Mouse (Mus musculus): ENCODE measurements around the gene Rilpl1. TPM values are rescaled to one million over a fixed set of nuclear protein-coding genes. Genes with fewer than 3 reads are reported as not detected.
"Not testable (repeated sequence)": the region's sequence is repeated elsewhere in the genome, so short reads cannot be mapped to it uniquely, and the experiment has no call there.

Rilpl1 gene
- polyA plus RNA-seq, 1 experiment = 2.4 TPM

DNA sequence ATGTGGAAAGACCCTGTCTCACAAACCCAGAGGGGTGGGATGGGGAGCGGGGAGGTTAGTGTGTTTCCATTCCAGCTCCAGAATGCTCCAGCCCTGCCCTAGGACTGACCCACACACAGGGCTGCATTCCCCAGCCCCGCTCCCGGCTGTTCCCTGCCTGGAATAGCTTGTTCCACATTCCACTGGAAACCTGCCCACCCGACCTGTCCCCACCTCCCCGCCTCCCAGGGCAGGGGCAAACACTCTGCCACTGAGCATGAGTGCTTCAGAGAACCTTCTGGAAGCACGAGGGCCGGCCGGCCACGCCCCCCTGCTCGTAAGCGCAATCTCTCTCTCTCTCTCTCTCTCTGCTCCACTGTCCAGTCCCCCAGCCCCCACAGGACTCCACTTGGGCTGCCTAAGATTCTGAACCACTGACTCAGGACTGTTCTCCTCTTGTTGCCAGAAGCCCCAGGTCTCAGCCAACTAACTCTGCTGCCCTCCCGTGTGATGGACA is 21.4 kb downstream of the Rilpl1 start:
- Histone ChIP-seq H3K27ac (ENCODE audit: insufficient read depth, low read depth, low read length) (no peak overlapping the region), H3K4me1 (ENCODE audit: control insufficient read depth, insufficient read depth, low read length) (peaks cover 12% of the 10 kb centered on the region), H3K4me3 (ENCODE audit: insufficient read depth, low read length) (no peak overlapping the region)
- no peak for TF ChIP-seq POLR2A (IDR thresholded peaks at IDR 0.05; ENCODE audit: borderline replicate concordance, low read depth, low read length)
- TF ChIP-seq CTCF (IDR thresholded peaks at IDR 0.05; ENCODE audit: low read depth, low read length) = no peak

DNA sequence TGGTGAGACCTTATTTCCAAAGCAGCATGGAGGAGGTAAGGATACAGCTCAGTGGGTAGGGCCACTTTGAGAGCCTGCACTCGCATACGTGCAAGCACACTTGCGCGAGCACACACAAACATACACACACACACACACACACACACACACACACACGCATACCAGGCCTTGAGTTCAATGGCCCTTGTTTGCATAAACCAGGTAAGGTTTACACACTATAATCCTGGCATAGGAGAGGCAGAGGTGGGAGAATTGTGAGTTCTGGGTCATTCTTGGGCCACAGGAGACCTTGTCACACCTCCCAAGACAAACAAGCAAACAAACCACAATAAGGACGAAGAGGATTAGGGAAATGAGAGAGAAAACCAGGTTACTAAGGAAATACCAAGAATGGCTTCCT is 22.0 kb downstream of the Rilpl1 start:
- H3K4me1 ChIP-seq (ENCODE audit: control insufficient read depth, insufficient read depth, low read length) = peaks cover 12% of the 10 kb centered on the region
- TF ChIP-seq POLR2A (IDR thresholded peaks at IDR 0.05; ENCODE audit: borderline replicate concordance, low read depth, low read length) = no peak
- TF ChIP-seq CTCF (IDR thresholded peaks at IDR 0.05; ENCODE audit: low read depth, low read length) = no peak
- no peak overlapping the region for H3K27ac ChIP-seq (ENCODE audit: insufficient read depth, low read depth, low read length)
- no peak overlapping the region for H3K4me3 ChIP-seq (ENCODE audit: insufficient read depth, low read length)

DNA sequence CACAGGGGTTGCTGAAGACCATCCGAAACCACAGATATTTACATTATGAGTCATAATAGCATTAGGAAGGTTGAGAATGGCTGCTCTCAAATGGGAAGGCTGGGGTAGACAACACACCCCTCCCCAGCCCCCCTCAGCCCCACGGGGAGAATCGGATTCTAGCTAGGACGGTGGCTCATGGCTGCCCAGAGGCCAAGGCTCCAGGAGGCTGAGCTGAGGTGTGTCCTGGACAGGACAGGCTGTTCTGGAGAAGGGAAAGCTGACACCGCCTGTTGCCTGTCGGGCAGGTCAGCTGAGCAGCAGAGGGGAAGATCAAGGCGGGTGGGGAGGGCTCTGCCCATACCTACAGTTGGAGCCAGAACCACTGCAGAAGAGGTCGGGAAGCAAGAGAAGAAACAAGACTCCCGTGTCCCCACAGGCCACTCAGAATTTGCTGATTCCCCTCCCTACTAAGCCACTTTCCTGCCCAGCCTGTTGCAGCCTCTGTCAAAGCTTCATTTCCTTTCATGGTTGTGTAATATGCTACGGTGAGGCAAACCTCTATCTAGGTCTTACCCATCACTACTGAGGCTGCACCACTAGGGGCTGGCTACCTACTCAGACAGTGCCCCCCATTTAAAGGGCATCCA is 24.3 kb downstream of the Rilpl1 start:
- Histone ChIP-seq H3K4me1 (ENCODE audit: control insufficient read depth, insufficient read depth, low read length) (peaks cover 12% of the 10 kb centered on the region), H3K4me3 (ENCODE audit: insufficient read depth, low read length) (no peak overlapping the region), H3K27ac (ENCODE audit: insufficient read depth, low read depth, low read length) (no peak overlapping the region)
- no peak for TF ChIP-seq CTCF (IDR thresholded peaks at IDR 0.05; ENCODE audit: low read depth, low read length)
- no peak for TF ChIP-seq POLR2A (IDR thresholded peaks at IDR 0.05; ENCODE audit: borderline replicate concordance, low read depth, low read length)

DNA sequence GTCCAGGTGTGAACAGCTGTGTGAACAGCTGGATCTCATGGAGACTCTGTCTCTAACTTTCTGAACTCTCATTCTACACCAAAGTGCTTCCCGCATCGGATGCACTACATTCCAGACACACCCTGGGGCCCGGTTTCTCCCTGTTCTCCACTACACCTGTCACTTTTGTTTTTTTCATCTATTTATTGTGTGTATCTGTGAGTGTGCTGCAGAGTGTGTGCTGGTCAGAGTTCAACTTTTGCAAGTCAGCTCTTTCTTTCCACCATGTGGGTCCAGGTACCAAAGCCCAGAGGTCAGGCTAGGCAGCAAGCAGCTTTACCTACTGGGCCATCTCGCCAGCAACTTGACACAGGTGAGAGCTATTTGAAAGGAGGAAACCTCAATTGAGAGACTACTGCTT is 26.0 kb downstream of the Rilpl1 start:
- H3K27ac ChIP-seq (ENCODE audit: insufficient read depth, low read depth, low read length) = no peak overlapping the region
- TF ChIP-seq CTCF (IDR thresholded peaks at IDR 0.05; ENCODE audit: low read depth, low read length) (no peak), POLR2A (IDR thresholded peaks at IDR 0.05; ENCODE audit: borderline replicate concordance, low read depth, low read length) (no peak)
- H3K4me3 ChIP-seq (ENCODE audit: insufficient read depth, low read length) = no peak overlapping the region
- H3K4me1 ChIP-seq (ENCODE audit: control insufficient read depth, insufficient read depth, low read length) = peaks cover 12% of the 10 kb centered on the region

DNA sequence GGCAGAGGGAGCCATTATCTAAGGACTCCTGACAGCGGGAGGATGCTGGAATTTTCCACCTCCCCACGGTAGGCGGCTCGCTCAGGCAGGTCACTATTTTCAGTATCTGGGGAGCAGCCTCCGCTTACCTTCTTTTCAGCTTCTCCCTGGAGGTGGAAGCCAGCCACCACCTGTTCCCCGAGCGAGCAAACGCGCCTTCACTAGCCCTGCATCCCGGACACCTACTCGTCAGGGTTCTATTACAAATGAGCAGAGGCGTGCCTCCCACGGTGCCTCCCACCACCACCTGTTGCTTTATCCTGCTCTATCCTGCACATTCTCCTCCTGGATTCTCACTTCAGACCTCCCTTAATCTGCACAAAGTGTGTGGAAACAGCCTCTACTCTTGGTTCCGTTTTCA is 27.4 kb downstream of the Rilpl1 start:
- H3K4me1 ChIP-seq (ENCODE audit: control insufficient read depth, insufficient read depth, low read length) = peaks cover 15% of the 10 kb centered on the region
- H3K4me3 ChIP-seq (ENCODE audit: insufficient read depth, low read length) = no peak overlapping the region
- no peak for TF ChIP-seq CTCF (IDR thresholded peaks at IDR 0.05; ENCODE audit: low read depth, low read length)
- no peak for TF ChIP-seq POLR2A (IDR thresholded peaks at IDR 0.05; ENCODE audit: borderline replicate concordance, low read depth, low read length)
- no peak overlapping the region for H3K27ac ChIP-seq (ENCODE audit: insufficient read depth, low read depth, low read length)

DNA sequence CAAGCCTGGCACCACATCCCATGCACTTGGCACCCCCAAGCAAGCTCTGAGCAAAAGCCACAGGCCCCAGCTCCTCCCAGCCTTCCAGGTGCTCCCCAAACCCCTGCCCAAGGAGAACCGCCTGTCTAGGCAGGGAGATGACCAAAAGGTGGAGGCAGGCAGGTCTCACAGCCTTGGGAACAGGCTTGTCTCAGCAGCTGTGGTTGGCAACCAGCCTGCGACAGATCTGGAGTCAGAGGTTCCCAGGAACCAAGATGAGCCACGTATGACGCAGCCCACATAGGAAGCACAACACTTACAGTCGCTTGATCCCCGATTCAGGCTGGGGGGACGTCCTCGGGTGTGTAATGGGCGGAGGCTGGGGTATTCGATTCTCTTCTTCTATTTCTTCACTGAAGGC is 29.6 kb downstream of the Rilpl1 start:
- TF ChIP-seq CTCF (IDR thresholded peaks at IDR 0.05; ENCODE audit: low read depth, low read length) (no peak), POLR2A (IDR thresholded peaks at IDR 0.05; ENCODE audit: borderline replicate concordance, low read depth, low read length) (no peak)
- H3K4me1 ChIP-seq (ENCODE audit: control insufficient read depth, insufficient read depth, low read length) = peaks cover 30% of the 10 kb centered on the region

DNA sequence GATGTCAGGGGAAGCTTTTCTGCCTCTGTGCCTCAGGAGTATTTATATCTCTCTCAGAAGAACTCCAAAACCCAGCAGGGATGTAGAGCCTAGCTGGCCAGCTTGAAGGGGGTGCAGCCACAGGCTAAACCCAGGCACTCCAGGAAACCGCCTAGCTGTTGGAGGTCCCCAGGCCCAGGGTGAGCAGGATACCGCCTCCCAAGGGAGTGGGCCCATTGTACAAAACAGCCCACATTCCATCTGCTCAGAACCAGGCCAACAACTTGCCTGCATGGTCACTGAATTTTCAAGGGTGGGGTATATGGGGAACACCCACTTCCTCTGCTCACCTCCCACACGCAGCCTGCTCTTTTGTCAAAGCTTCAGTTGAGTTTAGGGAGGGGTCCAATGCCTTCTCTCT is 30.6 kb downstream of the Rilpl1 start:
- H3K27ac ChIP-seq (ENCODE audit: insufficient read depth, low read depth, low read length) = no peak overlapping the region

More for the DNA sequence above, 29.6 kb downstream of the Rilpl1 start:
- no peak overlapping the region for H3K4me3 ChIP-seq (ENCODE audit: insufficient read depth, low read length)
- H3K27ac ChIP-seq (ENCODE audit: insufficient read depth, low read depth, low read length) = no peak overlapping the region

DNA sequence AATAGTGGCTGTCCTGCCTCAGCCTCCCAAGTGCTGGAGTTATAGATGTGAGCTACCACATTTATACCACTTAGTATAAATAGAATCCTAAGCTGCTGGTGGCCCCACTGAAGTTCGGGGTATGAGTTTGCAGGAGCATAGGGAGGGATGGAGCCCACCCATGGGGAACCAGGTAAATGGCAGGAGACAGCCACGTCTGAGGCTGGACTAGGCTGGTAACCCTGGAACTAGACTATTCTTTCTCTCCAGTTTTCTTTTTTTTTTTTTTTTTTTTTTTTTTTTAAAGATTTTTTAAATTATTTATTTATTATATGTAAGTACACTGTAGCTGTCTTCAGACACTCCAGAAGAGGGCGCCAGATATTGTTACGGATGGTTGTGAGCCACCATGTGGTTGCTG is 31.2 kb downstream of the Rilpl1 start:
- H3K4me1 ChIP-seq (ENCODE audit: control insufficient read depth, insufficient read depth, low read length) = peaks cover 25% of the 10 kb centered on the region
- not testable (repeated sequence) for H3K27ac ChIP-seq (ENCODE audit: insufficient read depth, low read depth, low read length); H3K4me3 ChIP-seq (ENCODE audit: insufficient read depth, low read length)

More for the DNA sequence above, 30.6 kb downstream of the Rilpl1 start:
- H3K4me3 ChIP-seq (ENCODE audit: insufficient read depth, low read length) = no peak overlapping the region
- H3K4me1 ChIP-seq (ENCODE audit: control insufficient read depth, insufficient read depth, low read length) = peaks cover 25% of the 10 kb centered on the region
- TF ChIP-seq CTCF (IDR thresholded peaks at IDR 0.05; ENCODE audit: low read depth, low read length) = no peak
- no peak for TF ChIP-seq POLR2A (IDR thresholded peaks at IDR 0.05; ENCODE audit: borderline replicate concordance, low read depth, low read length)

DNA sequence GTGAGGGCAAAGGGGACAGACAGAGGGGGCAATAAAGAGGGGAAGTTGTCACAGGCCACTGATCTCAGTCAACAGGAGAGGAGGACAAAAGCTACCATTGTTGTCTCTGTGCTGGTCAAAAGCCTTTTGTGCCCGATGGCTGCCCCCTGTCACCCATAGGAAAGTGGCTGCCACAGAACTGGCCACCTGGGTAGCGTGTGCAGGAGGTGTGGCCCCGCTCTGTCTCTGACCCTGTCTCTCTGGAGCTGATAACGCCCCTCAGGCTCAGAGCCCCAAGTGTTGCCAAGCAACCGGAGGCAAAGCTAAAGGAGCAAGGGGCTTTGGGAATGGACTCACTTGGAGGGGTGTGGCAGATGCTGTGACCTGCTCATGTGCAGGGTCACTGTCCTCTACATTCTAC is 32.2 kb downstream of the Rilpl1 start:
- Histone ChIP-seq H3K4me1 (ENCODE audit: control insufficient read depth, insufficient read depth, low read length) (peaks cover 25% of the 10 kb centered on the region), H3K4me3 (ENCODE audit: insufficient read depth, low read length) (no peak overlapping the region), H3K27ac (ENCODE audit: insufficient read depth, low read depth, low read length) (peak overlapping the region; percentile 79)
- TF ChIP-seq POLR2A (IDR thresholded peaks at IDR 0.05; ENCODE audit: borderline replicate concordance, low read depth, low read length) = no peak
- no peak for TF ChIP-seq CTCF (IDR thresholded peaks at IDR 0.05; ENCODE audit: low read depth, low read length)

DNA sequence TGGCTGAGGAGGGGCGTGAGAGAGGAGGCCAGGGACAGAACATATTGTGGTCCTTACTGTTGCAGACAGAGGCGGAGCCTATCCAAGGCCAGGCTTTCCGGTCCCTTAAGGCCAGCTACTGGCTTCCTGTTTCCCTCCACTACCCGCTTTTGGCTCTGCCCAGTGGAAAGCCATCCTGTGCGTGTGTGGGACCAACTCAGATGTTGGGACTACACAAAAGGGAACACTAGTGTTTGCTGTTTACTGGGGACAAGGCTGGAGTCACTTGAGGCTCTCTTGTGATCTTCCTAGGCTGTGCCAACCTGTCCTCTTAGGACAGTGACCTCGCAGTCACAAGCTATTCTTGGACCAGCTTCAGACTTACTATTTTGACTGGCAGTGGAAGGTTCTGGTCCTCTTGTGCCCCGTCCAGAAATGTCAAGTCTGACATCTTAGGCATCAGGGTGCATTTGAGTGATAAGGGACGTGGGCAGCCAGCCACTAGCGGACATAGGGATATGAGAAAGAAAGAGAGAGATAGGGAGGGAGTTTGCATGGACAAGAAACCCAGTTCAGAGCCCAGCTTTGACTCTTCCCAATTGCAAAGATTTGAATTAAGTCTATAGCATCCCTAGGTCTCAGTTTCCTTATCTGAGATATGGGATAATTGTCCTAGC is 32.8 kb downstream of the Rilpl1 start:
- no peak for TF ChIP-seq POLR2A (IDR thresholded peaks at IDR 0.05; ENCODE audit: borderline replicate concordance, low read depth, low read length)
- no peak for TF ChIP-seq CTCF (IDR thresholded peaks at IDR 0.05; ENCODE audit: low read depth, low read length)
- Histone ChIP-seq H3K4me1 (ENCODE audit: control insufficient read depth, insufficient read depth, low read length) (peaks cover 27% of the 10 kb centered on the region), H3K4me3 (ENCODE audit: insufficient read depth, low read length) (no peak overlapping the region), H3K27ac (ENCODE audit: insufficient read depth, low read depth, low read length) (peak overlapping the region; percentile 79)

All from bone marrow macrophage, adult 2 months (primary cell).